Mouse (Mus musculus) liver, embryonic 14.5 days (tissue): ENCODE measurements around the gene Olfr1057. TPM values are rescaled to one million over a fixed set of nuclear protein-coding genes. Genes with fewer than 3 reads are reported as not detected.
"Not testable (repeated sequence)": the region's sequence is repeated elsewhere in the genome, so short reads cannot be mapped to it uniquely, and the experiment has no call there.

ENCODE experiments used
- ATAC-seq: fragments of 200-750 bp; cut with Nextera tagmentation; 2 replicates; pipeline ENCODE4 v1.8.0; 2017; ENCODE audit warnings: moderate number of reproducible peaks, mild to moderate bottlenecking, moderate library complexity; ENCODE audit not compliant: insufficient read depth
- DNase-seq, 3 experiments: peaks; one replicate each; pipeline ENCODE4 v3.0.0-alpha.2; 2012 to 2013; ENCODE audit warnings: low read depth in 3 of 3, low spot score in 3 of 3
- H3K27ac ChIP-seq: fragments of 300-500 bp; sonication (generic); 2 replicates; pipeline ENCODE4 v1.5.1; 2014; ENCODE audit warnings: moderate library complexity, mild to moderate bottlenecking, control low read depth, inconsistent platforms
- H3K27me3 ChIP-seq: fragments of 300-500 bp; sonication (generic); 2 replicates; pipeline ENCODE4 v1.6.1; 2014; ENCODE audit warnings: mild to moderate bottlenecking, low read length, moderate library complexity; ENCODE audit not compliant: control insufficient read depth, insufficient read depth
- H3K36me3 ChIP-seq: fragments of 300-500 bp; sonication (generic); replicated peaks from 2 replicates; pipeline ENCODE4 v1.6.1; 2014; ENCODE audit warnings: low read depth; ENCODE audit not compliant: control insufficient read depth, insufficient read depth
- H3K4me1 ChIP-seq, 2 experiments: fragments of 200-500 bp in 1 of 2; fragments of 300-500 bp in 1 of 2; sonication (generic) in 1 of 2; replicated peaks; 2 replicates each; pipeline ENCODE4 v1.6.1; 2012 to 2014; ENCODE audit warnings: antibody characterized with exemption in 1 of 2, inconsistent platforms in 1 of 2, low read length in 1 of 2; ENCODE audit not compliant: control insufficient read depth in 2 of 2, insufficient read depth in 2 of 2
- H3K4me2 ChIP-seq: fragments of 300-500 bp; sonication (generic); 2 replicates; pipeline ENCODE4 v1.6.1; 2014; ENCODE audit warnings: low read depth, mild to moderate bottlenecking, control low read depth, moderate library complexity
- H3K4me3 ChIP-seq, 2 experiments: fragments of 200-500 bp in 1 of 2; fragments of 300-500 bp in 1 of 2; sonication (generic) in 1 of 2; 2 replicates each; pipeline ENCODE4 v1.5.1; 2012 to 2014; ENCODE audit warnings: low read depth in 2 of 2, low read length in 2 of 2, mild to moderate bottlenecking in 2 of 2, control low read depth in 1 of 2, inconsistent platforms in 1 of 2, moderate library complexity in 1 of 2; ENCODE audit not compliant: insufficient read depth in 1 of 2
- H3K9ac ChIP-seq: fragments of 300-500 bp; sonication (generic); replicated peaks from 2 replicates; pipeline ENCODE4 v1.6.1; 2014; ENCODE audit warnings: mild to moderate bottlenecking, control low read depth, moderate library complexity
- H3K9me3 ChIP-seq: fragments of 300-500 bp; sonication (generic); 2 replicates; pipeline ENCODE4 v1.6.1; 2016; ENCODE audit warnings: low read length, mixed read lengths; ENCODE audit not compliant: control insufficient read depth
- CTCF ChIP-seq: IDR thresholded peaks from 2 replicates; pipeline ENCODE4 v1.5.1; 2016; ENCODE audit warnings: antibody characterized with exemption, low read depth, control low read depth
- EP300 ChIP-seq: IDR thresholded peaks from 2 replicates; pipeline ENCODE4 v1.6.1; 2016; ENCODE audit warnings: antibody characterized with exemption, low read depth
- WGBS: fragments of 180-500 bp; shearing (Covaris S2); extraction: QIAGEN DNeasy Blood & Tissue Kit; methylation state at CpG from one replicate; pipeline ENCODE4 v1.1.7; 2014; ENCODE audit not compliant: insufficient replicate concordance; 5-methylcytosine and 5-hydroxymethylcytosine counted together
- polyA plus RNA-seq, 2 experiments: library from polyadenylated mRNA; depleted of rRNA in 1 of 2; stranded (reverse) in 1 of 2; unstranded in 1 of 2; fragments of >200 nt; fragmentation: Nextera tagmentation in 1 of 2; extraction: Ambion mirVana in 1 of 2; gene quantifications; 2 replicates each; pipeline versions ENCODE4 v1.2.1 to v1.2.3; 2012 to 2014

Olfr1057 gene
- polyA plus RNA-seq (2012; rRNA removed) (not detected in 2 replicates), polyA plus RNA-seq (2014; fragmentation: Nextera tagmentation; extraction: Ambion mirVana) (not detected in 2 replicates)

DNA sequence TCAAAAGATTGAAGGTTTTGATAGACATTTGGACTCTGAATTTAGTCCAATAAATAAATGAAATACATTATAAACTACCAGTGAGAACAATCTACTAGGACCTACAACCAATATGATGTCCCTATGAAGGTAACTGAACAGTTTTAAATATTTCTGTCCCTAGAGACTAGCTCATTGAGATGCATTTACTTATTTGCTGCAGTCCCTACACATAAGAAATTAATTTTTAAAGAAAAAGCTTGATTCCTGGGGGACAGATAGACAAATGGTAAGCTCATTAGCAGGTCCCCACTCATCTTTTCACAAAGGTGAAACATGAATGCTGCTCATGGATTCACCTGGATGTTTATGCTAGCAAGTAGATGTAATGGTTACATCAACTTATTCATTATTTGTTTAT lies at the start of gene Olfr1057:
Olfr1057 (minus strand) TSS at position 101 of the 400 bp plus-strand sequence.
- H3K9ac ChIP-seq = no peak within 1 kb of the TSS
- H3K4me1 ChIP-seq = no peaks in the 10 kb centered on the region
- no peaks in the 10 kb centered on the region for H3K27me3 ChIP-seq
- no peaks in the 10 kb centered on the region for H3K36me3 ChIP-seq
- DNase-seq = no peak
- ATAC-seq = no peak
- no peaks in the 10 kb centered on the region for H3K9me3 ChIP-seq
- no peak within 1 kb of the TSS for H3K4me3 ChIP-seq
- no peak within 1 kb of the TSS for H3K4me2 ChIP-seq
- H3K27ac ChIP-seq = no peak within 1 kb of the TSS
- no peak for TF ChIP-seq CTCF

DNA sequence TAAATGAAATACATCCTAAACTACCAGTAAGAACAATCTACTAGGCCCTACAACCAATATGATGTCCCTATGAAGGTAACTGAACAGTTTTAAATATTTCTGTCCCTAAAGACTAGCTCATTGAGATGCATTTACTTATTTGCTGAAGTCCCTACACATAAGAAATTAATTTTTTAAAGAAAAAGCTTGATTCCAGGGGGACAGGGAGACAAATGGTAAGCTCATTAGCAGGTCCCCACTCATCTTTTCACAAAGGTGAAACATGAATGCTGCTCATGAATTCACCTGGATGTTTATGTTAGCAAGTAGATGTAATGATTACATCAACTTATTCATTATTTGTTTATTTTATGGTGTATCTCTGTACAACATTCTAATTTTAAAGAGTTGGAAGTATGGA lies 48.5 kb upstream of the Olfr1057 start, which contains the start of gene Olfr1062:
Olfr1062 (minus strand) TSS at position 101 of the 400 bp plus-strand sequence.
- not testable (repeated sequence) for H3K4me3 ChIP-seq, H3K4me1 ChIP-seq, H3K4me2 ChIP-seq, H3K9me3 ChIP-seq, H3K27me3 ChIP-seq, ATAC-seq, H3K9ac ChIP-seq, H3K36me3 ChIP-seq, H3K27ac ChIP-seq, DNase-seq

DNA sequence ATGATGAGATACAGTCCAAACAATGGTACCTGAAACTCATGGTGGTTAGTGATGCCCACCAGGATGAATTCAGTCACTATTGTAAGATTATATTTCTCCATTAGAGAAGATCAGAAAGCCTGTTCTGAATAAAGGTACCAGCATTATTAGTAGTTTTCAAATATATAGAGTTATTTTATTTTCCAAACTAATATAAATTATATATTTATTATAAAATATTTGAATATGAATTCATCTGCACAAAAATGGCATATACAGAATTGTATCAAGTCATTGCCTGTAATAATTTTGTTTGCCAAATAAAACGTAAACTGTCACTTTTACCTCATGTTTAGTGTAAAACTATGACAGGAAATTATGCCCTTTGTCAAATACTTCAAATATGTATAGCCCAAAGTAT lies 35.8 kb upstream of the Olfr1057 start, which contains the start of gene Olfr1061:
Olfr1061 (minus strand) TSS at position 101 of the 400 bp plus-strand sequence.
- no peak for TF ChIP-seq EP300
- no peak for TF ChIP-seq CTCF
- Histone ChIP-seq H3K4me1 (no peaks in the 10 kb centered on the region), H3K27ac (no peak within 1 kb of the TSS), H3K9me3 (no peaks in the 10 kb centered on the region), H3K4me3 (no peak within 1 kb of the TSS), H3K4me2 (no peak within 1 kb of the TSS), H3K36me3 (no peaks in the 10 kb centered on the region), H3K27me3 (no peaks in the 10 kb centered on the region), H3K9ac (no peak within 1 kb of the TSS)
- DNase-seq (no peak), ATAC-seq (no peak)
- WGBS = 63% methylated on average over 1 of the region's 1 CpGs

DNA sequence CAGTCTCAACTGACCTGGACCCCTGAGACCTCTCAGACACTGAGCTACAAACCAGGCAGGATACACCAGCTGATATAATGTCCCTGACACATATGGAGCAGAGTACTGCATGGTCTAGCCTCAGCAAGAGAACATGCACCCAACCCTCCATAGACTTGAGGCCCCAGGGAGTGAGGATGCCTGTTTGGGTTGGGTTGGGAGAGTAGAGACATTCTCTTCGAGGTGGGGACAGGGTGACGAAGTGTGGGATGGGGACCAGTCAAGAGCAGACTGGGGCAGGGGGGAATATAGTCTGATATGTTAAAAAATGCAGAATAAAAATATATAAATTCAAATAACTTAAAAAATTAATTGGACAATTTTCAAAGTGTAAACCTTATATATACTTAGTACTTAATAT lies 16.9 kb upstream of the Olfr1057 start:
- H3K4me2 ChIP-seq = no peak overlapping the region
- no peak overlapping the region for H3K27ac ChIP-seq
- no peaks in the 10 kb centered on the region for H3K4me1 ChIP-seq
- DNase-seq (no peak), ATAC-seq (no peak)
- H3K36me3 ChIP-seq = no peaks in the 10 kb centered on the region
- H3K27me3 ChIP-seq = no peaks in the 10 kb centered on the region
- no peak overlapping the region for H3K9ac ChIP-seq
- TF ChIP-seq CTCF (no peak), EP300 (no peak)
- 45% methylated on average over 2 of the region's 2 CpGs for WGBS
- no peak overlapping the region for H3K4me3 ChIP-seq
- no peaks in the 10 kb centered on the region for H3K9me3 ChIP-seq

DNA sequence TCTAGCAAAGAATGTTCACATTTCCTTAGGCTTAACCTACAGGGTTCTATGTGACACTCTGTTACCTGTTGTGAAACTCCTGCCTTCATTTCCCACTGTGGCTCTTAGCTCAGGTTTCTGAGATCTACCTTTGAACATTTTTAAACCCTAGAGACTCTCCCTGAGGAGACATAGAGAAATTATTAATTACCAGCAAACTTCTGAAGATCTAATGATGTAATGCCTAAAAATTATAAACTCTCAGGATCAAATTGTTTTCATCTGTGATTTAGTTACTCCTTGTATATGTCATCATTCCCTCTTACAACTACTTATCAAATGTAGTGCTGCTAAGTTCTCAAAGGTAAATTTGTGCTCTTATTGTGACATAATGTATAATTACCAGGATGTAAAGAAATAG lies 10.3 kb upstream of the Olfr1057 start, which contains the start of gene Olfr1058:
Olfr1058 (minus strand) TSS at position 101 of the 400 bp plus-strand sequence.
- H3K4me2 ChIP-seq, H3K4me3 ChIP-seq, H3K36me3 ChIP-seq, H3K27ac ChIP-seq, ATAC-seq, DNase-seq, H3K27me3 ChIP-seq, H3K4me1 ChIP-seq, H3K9me3 ChIP-seq, H3K9ac ChIP-seq: not testable (repeated sequence)

DNA sequence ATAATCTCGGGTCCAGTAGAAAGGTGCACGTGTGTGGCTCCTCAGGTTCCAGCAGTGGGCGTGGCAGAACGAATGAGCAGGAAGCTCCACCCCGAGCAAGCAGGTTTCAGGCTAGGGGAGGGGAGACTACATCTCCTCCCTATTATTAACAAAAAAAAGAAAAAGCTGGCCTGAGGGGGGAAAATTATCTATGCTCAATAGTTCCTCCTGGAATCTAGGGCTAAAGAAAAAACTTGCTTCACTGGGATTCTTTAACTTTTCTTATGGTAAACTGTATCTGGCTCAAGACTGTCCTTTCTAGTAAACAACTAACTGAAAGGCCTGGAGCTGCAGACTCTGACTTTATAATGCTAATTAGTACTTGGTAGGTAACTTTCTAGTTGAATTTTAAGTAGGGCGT lies 11.9 kb downstream of the Olfr1057 start:
- not testable (repeated sequence) for H3K4me1 ChIP-seq, H3K27me3 ChIP-seq, H3K36me3 ChIP-seq, H3K9me3 ChIP-seq, DNase-seq, H3K4me3 ChIP-seq, ATAC-seq, H3K27ac ChIP-seq, H3K9ac ChIP-seq, H3K4me2 ChIP-seq
- WGBS = no CpG with 5 or more reads among the region's 6 CpGs
